Mouse (Mus musculus) urinary bladder, adult 18-20 months (tissue): ENCODE measurements at regions not wholly inside any gene's neighbourhood (a gene's known extent, or its start where the extent isn't known, plus 50 kb on each side); places are given as distances from the start of the nearest gene placed in this dataset.
"Not testable (repeated sequence)": the region's sequence is repeated elsewhere in the genome, so short reads cannot be mapped to it uniquely, and the experiment has no call there.

Experiments
- DNase-seq, 2 experiments: peaks; one replicate each; pipeline ENCODE4 v3.0.0; 2022; ENCODE audit warnings: low spot score in 2 of 2, mixed read lengths in 2 of 2

- no peak for DNase-seq
Measured at GRCm38 (mm10) chr13:44657905-44658414, 71.3 kb upstream of the Jarid2 start.

- DNase-seq = no peak
Measured at GRCm38 (mm10) chr13:44659861-44660260, 69.4 kb upstream of the Jarid2 start.

- DNase-seq = no peak
Measured at GRCm38 (mm10) chr13:44663062-44663461, 66.2 kb upstream of the Jarid2 start.

- no peak for DNase-seq
Measured at GRCm38 (mm10) chr13:44663730-44664129, 65.5 kb upstream of the Jarid2 start.

GRCm38 (mm10) chr13:44669761-44670160, 59.5 kb upstream of the Jarid2 start:
- no peak for DNase-seq

GRCm38 (mm10) chr13:44673337-44673966, 55.8 kb upstream of the Jarid2 start:
- peak; percentile 22 to 38 for DNase-seq

GRCm38 (mm10) chr13:44673967-44674357, 55.3 kb upstream of the Jarid2 start:
- DNase-seq = peak in 1 of 2 experiments; percentile 22

- DNase-seq = no peak
Measured at GRCm38 (mm10) chr13:44674926-44675650, 54.2 kb upstream of the Jarid2 start.

- no peak for DNase-seq
Measured at GRCm38 (mm10) chr13:44676041-44676440, 53.2 kb upstream of the Jarid2 start.

- no peak for DNase-seq
Measured at GRCm38 (mm10) chr13:44678121-44678520, 51.2 kb upstream of the Jarid2 start.

GRCm38 (mm10) chr13:44679457-44679856, 49.8 kb upstream of the Jarid2 start:
- DNase-seq = not testable (repeated sequence)
